Mouse (Mus musculus) ovary, adult 2 months (tissue): ENCODE results near the gene Cd3g. TPM values are rescaled to one million over a fixed set of nuclear protein-coding genes. Genes with fewer than 3 reads are reported as not detected.

Experiments
- polyA plus RNA-seq: library from polyadenylated mRNA; depleted of rRNA; stranded (reverse); fragments of >200 nt; gene quantifications from 2 replicates; pipeline ENCODE4 v1.2.3, GENCODE M21; 2012; rRNA removed

Cd3g gene
- 0.16 and 0.18 TPM in 2 replicates for polyA plus RNA-seq

DNA sequence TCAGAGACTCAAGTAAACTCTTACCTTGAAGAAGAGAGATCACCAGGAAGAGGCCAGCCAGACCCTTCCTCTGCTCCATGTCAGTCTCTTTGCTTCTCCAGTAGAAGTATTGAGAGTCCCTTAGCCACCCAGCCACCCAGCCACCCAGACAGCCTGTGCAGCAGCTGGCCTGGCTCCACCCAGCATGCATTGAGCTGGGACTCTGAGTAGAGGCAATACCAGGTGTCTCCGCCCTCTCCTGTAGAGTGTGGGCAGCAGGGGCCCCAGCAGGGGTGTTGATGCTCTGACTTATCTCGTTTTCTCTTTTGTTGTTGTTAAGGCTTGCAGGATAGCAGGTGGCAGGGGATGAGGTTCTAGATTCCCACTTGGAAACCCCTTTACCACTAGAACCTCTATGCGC, at the start of gene Cd3g:
TSS of gene Cd3g (minus strand) at position 190 of the 400 bp plus-strand sequence.

DNA sequence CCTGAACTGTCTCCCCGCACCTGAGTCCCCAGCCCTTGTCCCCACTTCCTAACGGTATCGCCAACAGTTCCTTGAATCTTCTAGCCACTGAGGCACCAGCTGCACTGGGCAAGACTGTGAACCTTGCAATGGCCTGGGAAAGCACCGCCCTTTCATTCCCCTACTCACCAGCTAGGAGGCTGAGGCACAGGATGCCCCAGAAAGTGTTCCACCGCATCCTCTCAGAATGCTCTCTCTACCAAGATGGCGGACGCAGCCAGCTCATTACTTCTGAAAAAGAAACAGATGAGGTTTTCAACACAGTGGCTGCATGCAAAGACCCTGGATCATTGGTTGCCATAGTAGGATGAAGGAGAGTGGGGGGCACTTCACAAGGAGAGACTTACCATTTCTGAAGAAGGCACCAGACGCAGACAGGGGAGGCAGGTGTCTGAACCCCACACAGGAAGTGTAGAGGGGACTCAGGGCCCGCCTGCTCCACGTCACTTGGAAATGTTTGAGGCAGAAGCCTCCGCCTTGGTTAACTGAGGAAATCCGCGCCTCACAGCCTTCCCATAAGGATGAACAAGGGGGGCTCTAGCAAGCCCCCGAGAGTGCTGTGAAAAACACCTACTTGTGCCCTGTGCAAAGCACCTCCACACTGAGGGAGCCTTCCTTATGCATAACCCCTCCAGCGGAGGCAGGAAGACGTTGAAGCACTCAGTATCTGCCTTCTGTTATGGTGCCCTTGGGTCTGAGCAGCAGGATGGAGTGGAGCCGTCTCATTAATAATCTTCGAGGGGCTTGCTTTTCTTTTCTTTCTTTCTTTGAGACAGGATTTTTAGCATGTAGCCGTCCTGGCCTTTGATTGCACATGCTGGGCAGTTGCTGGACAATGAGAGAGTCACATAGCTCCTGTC, 29.2 kb upstream of the Cd3g start, which contains the start of gene Cd3e:
TSS of gene Cd3e (minus strand) at position 448 of the 899 bp plus-strand sequence.

DNA sequence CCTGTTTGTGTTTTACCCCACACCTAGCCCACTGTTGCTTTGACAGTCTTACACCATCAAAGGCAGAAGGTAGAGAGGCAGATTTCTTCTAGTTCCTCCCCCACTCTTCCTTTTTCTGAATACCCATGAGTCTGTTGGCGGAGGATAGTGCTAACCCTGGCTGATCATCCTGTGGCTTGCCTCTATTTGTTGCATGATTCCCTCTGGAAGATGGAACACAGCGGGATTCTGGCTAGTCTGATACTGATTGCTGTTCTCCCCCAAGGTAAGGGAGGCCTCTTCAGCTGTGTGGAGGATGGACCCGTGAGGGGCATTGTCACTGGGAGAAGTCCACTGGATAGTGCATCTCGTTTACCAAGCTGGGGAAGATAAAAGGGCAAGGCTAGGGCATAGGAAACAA, 1.4 kb upstream of the Cd3g start, which contains the start of gene Cd3d:
TSS of gene Cd3d (plus strand) at position 111 of the 400 bp plus-strand sequence.

GRCm38 (mm10) chr9:44965126-44965832, 15.0 kb downstream of the Cd3g start, which contains the start of gene Ube4a:
Ube4a (minus strand) TSS chr9:44965600.

GRCm38 (mm10) chr9:44920374-44921122, 59.7 kb downstream of the Cd3g start, which contains the start of gene Atp5l:
Atp5l (minus strand) TSS chr9:44920742.

Other genes with a start within 250 kb of the Cd3g start
- 119 and 125 TPM in 2 replicates for gene Phldb1, start 245.2 kb downstream of the Cd3g start, polyA plus RNA-seq
- gene Arcn1, start 212.6 kb downstream of the Cd3g start, polyA plus RNA-seq, result 35.5 and 42.2 TPM in 2 replicates
- 44.1 and 45.7 TPM in 2 replicates for gene Ift46, start 212.5 kb downstream of the Cd3g start, polyA plus RNA-seq
- 24.6 and 28.1 TPM in 2 replicates for gene Tmem25, start 181.1 kb downstream of the Cd3g start, polyA plus RNA-seq
- gene Ttc36, start 177.4 kb downstream of the Cd3g start, polyA plus RNA-seq, result 2.0 and 5.7 TPM in 2 replicates
- gene Kmt2a, start 99.1 kb downstream of the Cd3g start, polyA plus RNA-seq, result 16.8 and 25.8 TPM in 2 replicates
- 73.7 and 74.6 TPM in 2 replicates for gene Atp5l, start 59.7 kb downstream of the Cd3g start, polyA plus RNA-seq
- 5.5 and 8.3 TPM in 2 replicates for gene Ube4a, start 14.8 kb downstream of the Cd3g start, polyA plus RNA-seq
- 0.24 TPM in 2 replicates for gene Cd3d, start 1.4 kb upstream of the Cd3g start, polyA plus RNA-seq
- gene Cd3e, start 29.2 kb upstream of the Cd3g start, polyA plus RNA-seq, result 0.26 and 0.58 TPM in 2 replicates
- 2.3 and 2.8 TPM in 2 replicates for gene Mpzl2, start 59.4 kb upstream of the Cd3g start, polyA plus RNA-seq
- 2.0 and 5.0 TPM in 2 replicates for gene Mpzl3, start 74.8 kb upstream of the Cd3g start, polyA plus RNA-seq
- gene Jaml, start 98.8 kb upstream of the Cd3g start, polyA plus RNA-seq, result 0.25 and 0.35 TPM in 2 replicates
- gene Scn2b, start 137.4 kb upstream of the Cd3g start, polyA plus RNA-seq, result 1.3 TPM in 2 replicates
- 0.23 and 0.28 TPM in 2 replicates for gene Scn4b, start 158.0 kb upstream of the Cd3g start, polyA plus RNA-seq
- gene BC049352, start 201.6 kb upstream of the Cd3g start, polyA plus RNA-seq, result 0.07 and 0.15 TPM in 2 replicates
- 4.4 and 6.9 TPM in 2 replicates for gene Tmprss4, start 223.7 kb upstream of the Cd3g start, polyA plus RNA-seq